Mouse (Mus musculus): ENCODE measurements around the gene BC025446.
"Not testable (repeated sequence)": the region's sequence is repeated elsewhere in the genome, so short reads cannot be mapped to it uniquely, and the experiment has no call there.

The BC025446 gene

GRCm38 (mm10) chr15:75215778-75216691 lies at the start of gene BC025446:
BC025446 (plus strand) TSS chr15:75216376.
- no peak for DNase-seq (ENCODE audit: low spot score in 2 of 2)

- peak in 1 of 2 experiments; percentile 5 for DNase-seq (ENCODE audit: low spot score in 2 of 2)
Observed at GRCm38 (mm10) chr15:75175506-75175905, 40.7 kb upstream of the BC025446 start.

DNA sequence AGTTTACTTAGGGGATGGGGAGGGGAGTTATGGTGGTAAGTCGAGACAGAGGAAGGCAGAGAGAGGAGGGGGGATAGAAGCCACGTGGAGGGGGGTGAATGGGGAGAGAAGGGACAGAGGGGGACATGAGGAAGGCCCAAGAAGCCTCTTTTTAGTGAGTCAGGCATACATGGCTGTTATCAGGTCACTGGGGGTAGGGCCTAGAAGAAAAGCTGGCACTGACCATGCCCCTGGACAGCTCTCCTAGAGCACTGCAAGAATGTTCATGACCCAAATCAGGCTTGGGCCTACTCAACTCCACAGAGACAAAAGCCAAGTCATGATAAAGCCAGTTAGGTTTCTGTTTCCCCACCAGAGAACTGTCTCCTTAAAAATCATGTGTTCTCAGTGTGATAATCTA lies 29.9 kb upstream of the BC025446 start:
- no peak for DNase-seq (ENCODE audit: low spot score in 2 of 2)

DNA sequence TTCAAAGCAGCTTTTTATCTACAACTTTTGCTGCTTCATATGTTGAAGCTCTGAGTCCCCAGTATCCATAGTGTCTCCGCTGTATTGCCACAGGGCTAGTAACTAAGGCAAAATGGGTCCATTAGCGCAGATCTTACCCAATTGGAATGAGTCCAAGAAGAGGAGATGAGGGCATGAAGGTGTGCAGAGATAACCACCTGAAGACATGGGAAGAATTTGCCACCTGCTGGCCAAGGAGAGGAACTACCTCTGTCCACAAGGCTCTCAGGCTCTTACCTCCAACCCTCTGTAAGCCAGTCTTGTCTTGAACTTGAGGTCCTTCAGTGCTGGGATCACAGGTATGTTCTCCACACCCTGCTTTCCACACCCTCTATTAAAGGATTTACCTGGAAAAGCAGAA lies 27.1 kb upstream of the BC025446 start:
- DNase-seq (ENCODE audit: low spot score in 2 of 2): no peak

DNA sequence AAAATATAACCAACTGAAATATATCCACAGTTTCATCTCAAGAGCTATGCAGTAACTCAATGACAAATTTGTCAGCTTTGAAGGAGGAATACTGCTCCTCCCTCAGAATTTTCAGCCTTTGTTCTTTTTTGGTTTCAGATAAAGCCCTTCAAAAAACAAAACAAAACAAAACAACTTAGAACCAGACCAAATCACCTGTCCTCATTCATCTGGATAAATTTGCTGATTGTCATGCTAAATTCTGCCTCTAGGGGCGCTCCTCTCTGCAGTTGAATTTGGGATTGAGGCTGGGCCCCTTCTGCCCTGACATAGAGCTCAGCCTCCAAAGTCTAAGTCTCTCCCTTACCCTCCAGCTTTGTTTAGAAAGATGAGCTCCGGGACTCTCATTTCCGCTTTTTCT lies 25.6 kb upstream of the BC025446 start:
- DNase-seq (ENCODE audit: low spot score in 2 of 2): not testable (repeated sequence)

GRCm38 (mm10) chr15:75216831-75217230 lies 655 bp downstream of the BC025446 start:
- no peak for DNase-seq (ENCODE audit: low spot score in 2 of 2)

DNA sequence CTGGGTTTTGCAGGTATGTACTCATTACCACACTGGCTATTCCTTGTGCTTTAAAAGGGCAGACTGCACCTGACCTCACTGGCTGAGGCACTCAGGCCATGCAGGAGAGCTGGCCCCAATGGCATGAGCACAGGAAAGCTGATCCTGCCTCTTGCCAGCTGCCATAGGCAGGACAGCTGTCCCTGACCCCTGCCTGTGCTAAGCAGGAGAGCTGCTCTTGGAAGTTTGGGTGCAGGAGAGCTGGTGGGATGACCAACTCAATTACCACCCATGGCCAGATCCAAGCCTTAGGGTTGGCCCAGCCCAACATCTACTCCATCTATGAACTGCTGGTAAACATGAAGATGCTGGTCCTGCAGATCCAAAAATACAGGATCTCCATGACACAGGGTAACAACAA lies 5.8 kb downstream of the BC025446 start:
- DNase-seq (ENCODE audit: low spot score in 2 of 2): no peak

- DNase-seq (ENCODE audit: low spot score in 2 of 2): no peak
Observed at GRCm38 (mm10) chr15:75237736-75238288, 21.6 kb downstream of the BC025446 start.

GRCm38 (mm10) chr15:75240558-75240957 lies 24.4 kb downstream of the BC025446 start:
- DNase-seq (ENCODE audit: low spot score in 2 of 2): no peak

- DNase-seq (ENCODE audit: low spot score in 2 of 2): no peak
Observed at GRCm38 (mm10) chr15:75242756-75243640, 26.8 kb downstream of the BC025446 start.

DNA sequence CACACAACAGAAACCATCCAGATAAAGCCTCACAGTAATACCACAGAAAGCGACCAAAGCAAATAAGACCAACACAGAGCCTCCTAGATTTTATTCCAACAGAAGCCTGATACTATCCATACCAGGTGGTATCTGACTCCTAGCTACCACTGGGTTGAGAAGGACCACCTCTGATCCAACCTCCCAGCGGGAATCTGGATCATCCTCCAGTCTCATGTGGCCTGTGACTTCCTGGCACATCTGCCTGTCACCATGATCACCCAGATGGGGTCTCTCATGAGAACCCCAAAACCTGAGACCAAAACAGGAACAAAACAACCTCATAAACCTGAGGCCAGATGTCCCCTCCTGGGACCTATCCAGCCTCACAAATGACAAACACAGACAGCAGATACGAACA lies 38.5 kb downstream of the BC025446 start:
- DNase-seq (ENCODE audit: low spot score in 2 of 2): no peak

- no peak for DNase-seq (ENCODE audit: low spot score in 2 of 2)
Observed at GRCm38 (mm10) chr15:75265863-75266262, 49.7 kb downstream of the BC025446 start.

DNA sequence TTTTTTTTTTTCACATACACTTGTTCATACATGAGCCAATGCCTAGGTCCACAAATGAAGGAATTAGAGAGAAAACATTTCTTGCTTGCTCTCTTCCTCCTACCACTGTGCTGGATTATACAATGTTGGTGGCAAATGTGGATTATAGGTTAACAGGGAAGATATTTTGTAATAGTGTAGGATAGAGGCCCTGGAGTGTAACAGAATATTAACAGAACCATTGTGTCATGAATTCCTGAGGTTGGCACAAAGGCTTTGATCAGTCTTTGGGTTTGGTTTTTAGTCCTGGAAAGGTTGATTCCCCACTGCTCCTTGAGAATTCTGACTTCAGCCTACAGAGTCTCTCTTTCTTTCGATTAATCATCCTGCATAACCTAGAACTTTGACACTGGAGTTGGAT lies 50.5 kb downstream of the BC025446 start:
- DNase-seq (ENCODE audit: low spot score in 2 of 2): no peak

GRCm38 (mm10) chr15:75268121-75268520 lies 51.9 kb downstream of the BC025446 start, which contains the start of gene Ly6f:
Ly6f (plus strand) TSS chr15:75268421.
- DNase-seq (ENCODE audit: low spot score in 2 of 2): no peak

GRCm38 (mm10) chr15:75268916-75269829 lies 53.0 kb downstream of the BC025446 start:
- DNase-seq (ENCODE audit: low spot score in 2 of 2): no peak

DNA sequence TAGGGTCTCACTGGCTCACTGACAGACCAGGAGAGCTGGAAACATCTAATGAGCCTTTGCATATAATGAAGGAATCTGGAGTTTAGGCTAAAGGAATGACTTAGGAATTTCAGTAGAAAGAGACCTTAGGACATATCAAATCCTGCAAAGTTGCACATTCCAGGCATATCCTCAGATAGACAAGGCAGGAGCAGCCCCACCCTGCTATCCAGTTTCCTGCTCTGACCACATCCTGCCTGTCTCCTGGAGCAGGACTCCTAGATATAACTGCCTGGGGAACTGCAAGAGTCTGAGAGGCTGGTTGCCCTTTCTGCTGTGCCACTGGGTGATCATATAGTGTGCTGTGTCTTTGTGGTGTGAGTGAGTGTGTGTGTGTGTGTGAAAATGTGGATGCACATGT lies 54.0 kb downstream of the BC025446 start:
- no peak for DNase-seq (ENCODE audit: low spot score in 2 of 2)

DNA sequence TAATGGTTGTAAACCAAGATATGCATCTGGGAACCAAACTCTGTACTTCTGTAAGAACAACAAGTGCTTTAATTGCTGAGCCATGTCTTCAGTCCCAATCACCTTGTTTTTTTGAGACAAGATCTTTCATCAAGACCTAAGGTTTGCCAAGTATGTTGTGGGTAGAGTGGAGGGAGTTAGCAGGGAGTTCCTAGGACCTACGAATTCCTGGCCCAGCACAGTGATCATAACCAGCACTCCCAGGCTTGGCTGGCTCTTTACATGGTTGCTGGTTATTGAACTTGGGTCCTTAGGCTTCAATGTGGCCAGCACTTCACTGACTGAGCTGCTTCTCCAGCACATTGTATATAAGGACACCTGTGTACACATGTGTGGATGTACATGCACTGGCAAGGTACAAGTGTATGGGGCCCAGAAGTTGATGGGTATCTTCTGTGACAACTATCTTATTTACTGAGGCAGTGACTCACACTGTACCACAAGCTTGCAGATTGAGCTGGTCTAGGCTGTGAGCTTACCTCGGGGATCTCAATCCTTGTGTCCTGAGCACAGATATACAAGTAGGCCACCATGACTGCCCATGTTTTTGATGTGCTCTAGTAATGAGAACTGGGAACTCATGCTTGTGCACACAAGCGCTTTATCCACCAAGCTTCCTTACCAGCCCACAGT lies 54.7 kb downstream of the BC025446 start:
- no peak for DNase-seq (ENCODE audit: low spot score in 2 of 2)

DNA sequence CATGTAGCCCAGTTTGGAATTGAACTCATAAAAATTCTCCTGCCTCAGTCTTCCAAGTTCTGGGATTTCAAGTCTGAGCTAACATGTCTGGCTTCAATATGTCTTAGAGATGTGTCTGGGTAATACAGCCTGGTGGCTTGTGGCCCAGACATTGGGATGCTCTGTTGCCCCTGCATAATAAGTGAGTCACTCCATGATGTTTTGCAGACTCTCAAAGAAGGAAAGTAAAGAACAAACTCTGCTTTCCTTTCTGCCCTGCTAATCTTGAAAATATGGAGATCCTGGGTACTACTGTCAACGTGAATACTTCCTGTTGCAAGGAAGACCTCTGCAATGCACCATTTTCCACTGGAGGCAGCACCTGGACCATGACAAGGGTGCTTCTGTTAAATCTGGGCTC lies 55.2 kb downstream of the BC025446 start:
- DNase-seq (ENCODE audit: low spot score in 2 of 2): no peak

- DNase-seq (ENCODE audit: low spot score in 2 of 2): no peak
Observed at GRCm38 (mm10) chr15:75271891-75272290, 55.7 kb downstream of the BC025446 start.

Measured in left cerebral cortex, adult 9 months (tissue).